Mouse (Mus musculus) lung, embryonic 14.5 days (tissue): Measurements from ENCODE around the gene Zfp541. TPM values are rescaled to one million over a fixed set of nuclear protein-coding genes. Genes with fewer than 3 reads are reported as not detected.

ENCODE experiments used
- ATAC-seq: fragments of 200-750 bp; cut with Nextera tagmentation; 2 replicates; pipeline ENCODE4 v1.8.0; 2017; ENCODE audit warnings: mild to moderate bottlenecking, moderate TSS enrichment, moderate library complexity; ENCODE audit not compliant: insufficient read depth
- DNase-seq: peaks from one replicate; pipeline ENCODE4 v3.0.0-alpha.2; 2015
- H3K27ac ChIP-seq: fragments of 300-500 bp; sonication (generic); 2 replicates; pipeline ENCODE4 v1.5.1; 2014; ENCODE audit warnings: low read depth, mild to moderate bottlenecking, moderate library complexity
- H3K27me3 ChIP-seq: fragments of 300-500 bp; sonication (generic); 2 replicates; pipeline ENCODE4 v1.6.1; 2014; ENCODE audit warnings: low read length, control low read depth; ENCODE audit not compliant: insufficient read depth
- H3K36me3 ChIP-seq: fragments of 300-500 bp; sonication (generic); 2 replicates; pipeline ENCODE4 v1.6.1; 2014; ENCODE audit warnings: control low read depth; ENCODE audit not compliant: insufficient read depth
- H3K4me1 ChIP-seq: fragments of 300-500 bp; sonication (generic); 2 replicates; pipeline ENCODE4 v1.6.1; 2014; ENCODE audit warnings: antibody characterized with exemption, control low read depth; ENCODE audit not compliant: insufficient read depth
- H3K4me2 ChIP-seq: fragments of 300-500 bp; sonication (generic); 2 replicates; pipeline ENCODE4 v1.6.1; 2014; ENCODE audit warnings: mild to moderate bottlenecking
- H3K4me3 ChIP-seq: fragments of 300-500 bp; sonication (generic); 2 replicates; pipeline ENCODE4 v1.5.1; 2014; ENCODE audit warnings: low read depth, low read length
- H3K9ac ChIP-seq: fragments of 300-500 bp; sonication (generic); 2 replicates; pipeline ENCODE4 v1.6.1; 2014
- H3K9me3 ChIP-seq: fragments of 300-500 bp; sonication (generic); 2 replicates; pipeline ENCODE4 v1.6.1; 2016; ENCODE audit warnings: low read depth, low read length, control low read depth
- CTCF ChIP-seq: IDR thresholded peaks from 2 replicates; pipeline ENCODE4 v1.5.1; 2016; ENCODE audit warnings: antibody characterized with exemption, low read depth
- WGBS: fragments of 180-500 bp; shearing (Covaris S2); extraction: QIAGEN DNeasy Blood & Tissue Kit; methylation state at CpG from one replicate; pipeline ENCODE4 v1.1.7; 2014; 5-methylcytosine and 5-hydroxymethylcytosine counted together
- polyA plus RNA-seq: library from polyadenylated mRNA; unstranded; fragments of >200 nt; fragmentation: Nextera tagmentation; extraction: Ambion mirVana; gene quantifications from 2 replicates; pipeline ENCODE4 v1.2.1, GENCODE M21; 2014

The Zfp541 gene
- 0.16 TPM in 1 of 2 replicates, not detected in the other for polyA plus RNA-seq

DNA sequence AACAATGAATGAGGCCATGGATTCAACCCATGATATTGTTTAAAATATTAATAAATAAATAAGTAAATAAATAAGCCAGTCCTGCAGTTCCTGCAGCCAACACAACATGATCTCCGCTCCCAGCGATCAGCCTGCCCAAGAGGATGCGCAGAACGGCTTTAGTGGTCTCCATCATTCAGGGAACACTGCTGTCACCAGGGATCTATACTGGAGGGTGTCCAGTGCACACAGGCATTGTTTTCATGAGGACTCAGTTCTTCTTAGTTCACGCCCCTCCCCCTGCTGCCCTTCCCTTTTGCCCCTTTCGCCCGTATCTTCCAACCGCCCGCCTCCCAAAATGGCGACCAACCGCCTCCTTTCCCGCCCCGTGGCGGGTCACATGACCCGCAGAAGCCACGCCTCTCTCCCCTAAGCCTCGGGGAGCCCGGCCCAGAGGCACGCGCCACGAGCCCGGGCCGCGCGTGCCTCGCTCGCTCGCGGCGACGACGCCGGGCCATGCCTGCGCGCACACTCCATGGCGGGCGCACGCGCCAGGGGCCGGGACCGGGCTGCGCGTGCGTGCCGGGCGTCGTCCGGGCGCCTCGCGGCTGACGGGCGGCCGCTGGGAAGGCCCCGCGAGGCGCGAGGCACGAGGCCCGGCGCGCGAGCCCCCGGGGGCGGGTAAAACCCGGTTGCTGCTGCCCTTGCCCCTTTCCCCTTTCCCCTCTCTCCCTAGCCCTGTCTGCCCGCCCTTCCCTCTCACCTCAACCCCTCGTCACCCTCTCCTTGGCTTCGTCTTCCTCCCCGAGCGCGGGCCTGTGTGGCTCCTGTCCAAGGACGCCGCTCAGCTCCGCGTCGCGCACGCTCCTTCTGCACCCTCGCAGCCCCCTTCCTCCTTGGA is at the start of gene Zfp541:
TSS of gene Zfp541 (plus strand) at position 596 of the 880 bp plus-strand sequence.
- Histone ChIP-seq H3K27me3 (peaks cover 9% of the 10 kb centered on the region), H3K4me1 (no peaks in the 10 kb centered on the region), H3K4me3 (peak within 1 kb of the TSS; percentile 12; the same call in 1 of the 2 replicates), H3K36me3 (no peaks in the 10 kb centered on the region), H3K27ac (no peak within 1 kb of the TSS), H3K9me3 (no peaks in the 10 kb centered on the region; the same call in 1 of the 2 replicates), H3K9ac (no peak within 1 kb of the TSS), H3K4me2 (peak within 1 kb of the TSS; percentile 33; the same call in 1 of the 2 replicates)
- no peak for DNase-seq
- no peak for ATAC-seq
- no peak for TF ChIP-seq CTCF
- WGBS, result 43% methylated on average over 67 of the region's 80 CpGs

DNA sequence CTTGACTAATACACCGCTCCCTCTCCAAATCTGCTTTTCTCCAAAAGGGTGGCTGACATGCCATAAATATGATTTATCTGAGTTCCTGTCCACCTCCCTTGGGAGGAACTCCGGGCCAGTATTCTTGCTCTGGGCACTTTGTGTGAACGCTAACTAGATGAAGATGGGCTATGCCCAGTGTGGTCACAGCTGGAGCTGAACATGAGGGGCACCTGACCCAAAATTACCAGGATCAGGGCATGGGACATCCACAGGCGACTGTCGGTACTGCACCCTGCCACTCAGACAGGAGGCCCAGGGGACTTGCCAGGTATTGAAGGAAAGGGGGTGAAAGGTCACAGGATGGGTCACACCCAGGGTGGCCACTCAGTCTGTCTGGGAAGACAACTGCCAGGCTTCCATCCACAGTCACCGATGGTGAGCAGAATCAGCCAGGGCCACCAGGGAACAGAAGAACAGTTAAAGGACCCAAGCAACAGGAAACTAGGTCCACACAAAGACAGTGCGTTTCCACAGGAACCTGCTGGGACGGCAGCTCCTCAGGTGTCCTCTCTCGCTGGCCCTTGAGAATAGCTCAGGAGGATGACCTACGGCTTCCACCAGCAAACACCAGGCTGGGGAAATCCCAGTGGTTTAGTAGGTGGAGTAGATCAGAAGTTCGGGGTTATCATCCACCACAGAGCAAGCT is 48.9 kb upstream of the Zfp541 start:
- Histone ChIP-seq H3K4me3 (no peak overlapping the region), H3K27me3 (no peaks in the 10 kb centered on the region), H3K36me3 (peaks cover 5% of the 10 kb centered on the region; the same call in 1 of the 2 replicates), H3K4me2 (no peak overlapping the region), H3K9me3 (no peaks in the 10 kb centered on the region), H3K27ac (no peak overlapping the region), H3K9ac (no peak overlapping the region), H3K4me1 (no peaks in the 10 kb centered on the region)
- DNase-seq (peak; percentile 16), ATAC-seq (no peak)
- peak; percentile 67 for TF ChIP-seq CTCF
- 79% methylated on average over 11 of the region's 11 CpGs for WGBS

DNA sequence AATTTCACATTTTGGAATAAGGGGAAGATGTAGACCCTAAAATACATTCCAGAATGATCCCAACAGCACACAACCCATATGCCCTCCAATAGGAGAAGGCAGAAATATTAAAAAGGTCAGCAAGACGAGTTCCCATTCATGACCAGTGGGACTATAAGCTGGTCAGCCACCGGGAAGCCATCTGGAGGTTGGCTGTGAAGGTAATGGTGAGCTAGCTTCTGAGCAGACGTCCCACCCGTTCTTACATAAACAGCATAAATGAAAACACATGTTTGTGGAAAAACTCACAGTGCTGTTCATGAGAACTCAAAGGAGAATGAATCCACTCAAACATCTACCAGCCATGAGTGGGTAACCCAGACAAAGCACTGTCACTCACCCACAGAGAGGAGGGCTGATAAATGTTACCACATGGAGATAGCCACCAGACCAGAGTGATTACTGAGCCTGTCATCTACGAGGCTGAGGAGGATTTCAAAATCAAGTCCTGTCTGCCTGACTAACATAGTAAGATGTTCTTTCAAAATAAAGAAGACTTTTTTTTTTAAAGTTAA is 47.8 kb upstream of the Zfp541 start:
- Histone ChIP-seq H3K9ac (no peak overlapping the region), H3K36me3 (peaks cover 5% of the 10 kb centered on the region; the same call in 1 of the 2 replicates), H3K4me2 (no peak overlapping the region), H3K4me1 (no peaks in the 10 kb centered on the region), H3K27ac (no peak overlapping the region), H3K9me3 (no peaks in the 10 kb centered on the region), H3K4me3 (no peak overlapping the region), H3K27me3 (no peaks in the 10 kb centered on the region)
- WGBS, result 71% methylated on average over 5 of the region's 5 CpGs
- no peak for DNase-seq
- ATAC-seq, result no peak
- no peak for TF ChIP-seq CTCF

DNA sequence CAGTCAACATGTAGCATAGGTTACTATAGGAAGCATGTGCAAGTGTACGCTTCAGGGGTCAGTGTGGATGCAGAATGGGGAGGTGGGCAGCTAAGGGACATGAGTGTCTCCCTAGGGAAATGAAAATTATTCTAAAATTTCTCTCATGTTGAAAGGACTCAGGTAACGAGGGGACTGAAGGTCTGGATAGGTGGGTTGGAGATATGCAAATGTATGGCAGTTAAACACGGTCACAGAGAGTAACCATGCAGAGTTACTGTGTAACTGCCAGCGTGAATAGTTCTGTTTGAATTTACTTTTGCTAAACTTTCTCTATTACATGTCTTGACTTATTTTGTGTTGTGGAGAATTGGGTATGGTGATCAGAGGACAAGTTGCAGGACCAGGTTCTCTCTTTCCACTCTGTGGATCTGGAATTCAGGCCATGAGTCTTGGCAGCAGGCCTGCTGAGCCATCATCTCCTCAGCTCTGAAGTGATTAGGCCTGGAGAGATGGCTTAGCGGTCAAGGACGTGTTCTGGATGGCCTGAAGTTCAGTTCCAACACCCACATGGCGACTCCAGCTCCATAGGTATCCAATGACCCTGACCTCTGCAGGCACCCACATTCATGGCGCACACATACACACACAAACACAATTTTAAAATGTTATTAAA is 47.0 kb upstream of the Zfp541 start:
- Histone ChIP-seq H3K9me3 (no peaks in the 10 kb centered on the region), H3K27ac (no peak overlapping the region), H3K9ac (no peak overlapping the region), H3K4me3 (no peak overlapping the region), H3K27me3 (no peaks in the 10 kb centered on the region), H3K36me3 (peaks cover 5% of the 10 kb centered on the region; the same call in 1 of the 2 replicates), H3K4me2 (no peak overlapping the region), H3K4me1 (no peaks in the 10 kb centered on the region)
- TF ChIP-seq CTCF, result no peak
- DNase-seq, result no peak
- WGBS, result 91% methylated on average over 8 of the region's 8 CpGs
- no peak for ATAC-seq

DNA sequence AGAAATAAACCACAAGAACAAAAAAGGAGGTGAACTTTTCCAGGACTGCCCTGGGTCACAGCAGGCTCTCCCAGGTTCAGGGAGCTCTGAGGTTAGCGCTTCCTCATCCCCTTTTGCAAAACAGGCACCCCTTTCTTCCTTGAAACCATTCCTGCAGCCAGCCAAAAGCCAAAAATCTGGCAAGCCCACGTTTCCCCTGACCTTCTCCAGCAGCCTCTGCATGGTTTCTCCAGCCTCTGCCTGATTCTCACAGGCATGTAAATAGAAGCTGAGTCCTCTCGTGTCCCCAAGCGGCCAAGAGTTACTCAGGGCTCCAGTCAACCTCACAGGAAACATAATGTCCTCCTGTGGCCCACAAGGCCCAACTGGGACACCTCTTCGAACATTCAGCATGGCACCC is 46.2 kb upstream of the Zfp541 start:
- Histone ChIP-seq H3K36me3 (peaks cover 5% of the 10 kb centered on the region; the same call in 1 of the 2 replicates), H3K27me3 (no peaks in the 10 kb centered on the region), H3K4me2 (no peak overlapping the region), H3K9ac (no peak overlapping the region), H3K4me1 (no peaks in the 10 kb centered on the region), H3K9me3 (no peaks in the 10 kb centered on the region), H3K27ac (no peak overlapping the region), H3K4me3 (no peak overlapping the region)
- WGBS, result 80% methylated on average over 5 of the region's 5 CpGs
- no peak for DNase-seq
- no peak for ATAC-seq
- no peak for TF ChIP-seq CTCF

DNA sequence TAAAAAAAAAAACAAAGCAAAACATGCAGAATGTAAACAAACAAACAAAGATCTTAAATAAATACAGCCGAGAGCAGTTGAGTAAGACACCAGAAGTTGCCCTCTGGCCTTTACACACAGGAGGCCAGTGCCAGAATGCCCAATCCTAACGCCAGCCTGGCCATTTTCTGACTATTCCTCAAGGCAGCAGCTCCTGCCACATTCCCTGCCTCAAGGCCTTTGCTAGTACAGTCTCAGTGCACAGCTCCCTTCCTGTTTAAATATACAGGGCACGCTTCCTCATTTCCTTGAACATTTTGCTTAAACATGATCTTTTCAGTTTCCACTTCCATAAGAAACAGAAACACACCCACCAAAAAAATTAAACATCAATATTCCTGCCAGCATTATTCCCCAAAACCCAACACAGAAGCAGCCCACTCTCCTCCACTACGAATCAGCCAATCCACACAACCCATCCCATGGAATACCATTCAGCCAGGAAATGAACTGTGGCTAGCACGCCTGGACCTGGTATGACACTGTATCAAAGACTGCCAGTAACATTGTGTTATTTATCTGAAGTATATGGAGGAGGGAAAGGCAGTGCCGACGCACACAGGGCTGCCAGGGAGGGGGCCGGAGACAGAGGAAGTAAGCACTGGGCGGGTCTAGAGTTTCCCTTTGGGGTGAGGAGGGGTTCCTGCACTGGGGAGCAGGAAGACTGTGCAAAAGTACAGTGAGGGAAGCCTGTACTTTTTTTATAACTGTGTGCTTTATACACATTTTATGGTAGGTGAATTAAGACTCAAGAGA is 43.4 kb upstream of the Zfp541 start:
- Histone ChIP-seq H3K36me3 (no peaks in the 10 kb centered on the region; the same call in 1 of the 2 replicates), H3K9me3 (no peaks in the 10 kb centered on the region), H3K27me3 (no peaks in the 10 kb centered on the region), H3K4me2 (peak overlapping the region; percentile 20; the same call in 1 of the 2 replicates), H3K9ac (no peak overlapping the region), H3K4me1 (no peaks in the 10 kb centered on the region), H3K4me3 (no peak overlapping the region), H3K27ac (peak overlapping the region; percentile 54; the same call in 1 of the 2 replicates)
- ATAC-seq (peak; percentile 60; the same call in 1 of the 2 replicates), DNase-seq (peak; percentile 47)
- TF ChIP-seq CTCF, result no peak
- 69% methylated on average over 9 of the region's 9 CpGs for WGBS
